Mouse (Mus musculus): ENCODE data around the gene Gm9844.
A peak's percentile ranks its signal among the peaks of the same experiment; 100 is the strongest.
"Not testable (repeated sequence)": the region's sequence is repeated elsewhere in the genome, so short reads cannot be mapped to it uniquely, and the experiment has no call there.

Gm9844 gene

DNA sequence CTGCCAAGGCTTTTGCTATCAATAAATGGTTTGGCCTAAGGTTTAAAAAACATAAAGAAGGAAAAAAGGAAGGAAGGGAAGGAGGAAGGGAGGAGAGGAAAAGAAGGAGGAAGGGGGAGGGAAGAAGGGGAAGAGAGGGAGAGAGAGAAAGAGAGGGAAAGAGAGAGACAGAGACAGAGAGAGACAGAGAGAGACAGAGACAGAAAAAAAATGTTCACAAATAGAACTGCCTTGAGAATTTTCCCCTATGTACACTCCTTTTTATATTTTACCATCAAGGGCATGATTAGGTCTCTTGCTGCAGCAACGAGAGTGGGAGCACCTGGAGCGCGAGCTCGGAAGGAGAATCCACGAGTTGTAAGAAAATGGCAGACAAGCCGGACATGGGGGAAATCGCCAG lies at the start of gene Gm9844:
Gene Gm9844 (plus strand): TSS at position 301 of the 400 bp plus-strand sequence.
- no peak for DNase-seq (ENCODE audit: low read depth, low spot score)

DNA sequence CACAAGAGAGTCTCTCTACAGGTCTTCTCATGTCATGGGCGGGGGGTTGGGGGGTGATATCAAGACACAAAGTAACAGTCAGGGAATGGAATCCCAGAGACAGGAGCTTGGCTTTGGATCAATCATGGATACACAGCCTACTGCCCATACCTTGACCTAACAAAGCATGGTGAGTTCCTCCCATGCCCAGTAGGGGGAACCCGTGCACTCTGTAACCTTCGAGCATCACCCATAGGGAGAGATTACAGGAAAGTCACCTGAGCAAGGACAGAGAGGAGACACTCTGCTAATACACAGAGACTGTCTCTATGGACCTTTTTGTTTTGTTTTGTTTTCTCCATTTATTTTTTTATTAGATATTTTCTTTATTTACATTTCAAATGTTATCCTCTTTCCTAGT lies 44.5 kb upstream of the Gm9844 start:
- peak; percentile 85 for DNase-seq (ENCODE audit: low read depth, low spot score)

DNA sequence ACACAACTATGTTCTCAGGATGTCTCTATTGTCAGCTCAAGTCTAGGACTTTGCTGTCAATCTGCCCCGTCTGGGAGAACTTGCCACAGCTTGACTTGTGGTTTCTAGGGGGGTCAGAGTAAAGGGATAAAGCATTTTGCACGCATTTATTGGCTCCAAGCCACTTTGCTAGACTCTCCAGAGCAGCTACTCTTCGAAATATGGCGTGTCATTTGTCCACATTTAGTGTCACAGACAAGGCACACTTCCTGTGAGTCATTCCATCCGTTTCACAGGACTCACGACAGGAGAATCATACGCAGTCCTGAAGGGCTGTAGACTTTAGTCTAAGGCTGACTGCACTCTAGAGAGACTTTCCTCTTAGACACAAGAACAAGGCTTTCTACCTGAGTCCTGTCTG lies 37.6 kb upstream of the Gm9844 start:
- DNase-seq (ENCODE audit: low read depth, low spot score) = no peak

DNA sequence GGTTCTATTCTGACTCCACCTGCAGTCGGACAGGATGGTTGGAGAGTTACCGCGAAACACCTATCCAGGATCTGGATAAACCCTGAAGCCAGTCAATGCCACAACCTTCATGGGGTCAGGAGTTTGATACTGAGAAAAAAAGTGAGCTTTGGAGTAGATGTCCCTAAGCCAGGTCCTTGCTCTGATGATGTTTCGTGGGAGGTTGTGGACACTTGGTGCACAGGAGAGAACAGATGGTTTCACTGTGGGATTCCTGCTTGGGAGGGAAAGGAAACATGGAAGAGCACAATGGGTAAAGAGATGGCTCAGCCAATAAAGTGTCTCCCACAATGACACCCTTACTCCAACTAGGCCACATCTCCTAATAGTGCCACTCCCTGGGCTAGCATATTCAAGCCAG lies 34.8 kb upstream of the Gm9844 start:
- no peak for DNase-seq (ENCODE audit: low read depth, low spot score)

DNA sequence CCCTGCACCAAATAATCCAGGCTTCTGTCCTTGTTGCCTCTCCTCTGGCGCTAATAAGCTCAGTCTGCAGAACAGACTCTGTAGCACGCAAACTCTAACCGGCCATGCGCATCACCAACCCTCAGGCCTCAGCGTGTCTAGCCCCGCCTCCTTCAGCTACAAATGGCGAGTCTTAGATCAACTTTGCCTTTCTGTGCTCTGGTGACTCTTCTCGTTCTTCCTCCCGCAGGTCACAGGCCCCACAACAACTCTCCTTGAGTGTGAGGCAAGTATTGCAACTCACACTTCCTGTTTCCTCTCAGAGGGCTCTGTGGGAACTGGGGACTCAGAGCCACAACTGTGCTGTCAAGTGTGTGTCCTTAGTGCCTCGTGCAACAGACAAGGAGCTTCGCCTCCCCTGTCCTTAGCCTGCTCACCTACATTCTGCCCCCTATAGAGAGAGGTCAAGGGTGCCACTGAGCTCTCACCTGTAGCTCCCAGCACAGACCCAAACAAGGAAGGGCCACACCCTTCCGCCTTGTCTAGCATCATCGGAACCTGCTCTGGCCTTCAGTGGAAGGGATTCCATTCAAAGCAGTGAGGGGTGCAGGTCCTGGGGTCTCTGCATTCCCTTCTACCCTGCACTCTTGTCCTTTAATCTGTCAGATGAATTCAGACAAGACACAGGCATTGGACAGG lies 23.1 kb upstream of the Gm9844 start:
- DNase-seq (ENCODE audit: low read depth, low spot score) = not testable (repeated sequence)

DNA sequence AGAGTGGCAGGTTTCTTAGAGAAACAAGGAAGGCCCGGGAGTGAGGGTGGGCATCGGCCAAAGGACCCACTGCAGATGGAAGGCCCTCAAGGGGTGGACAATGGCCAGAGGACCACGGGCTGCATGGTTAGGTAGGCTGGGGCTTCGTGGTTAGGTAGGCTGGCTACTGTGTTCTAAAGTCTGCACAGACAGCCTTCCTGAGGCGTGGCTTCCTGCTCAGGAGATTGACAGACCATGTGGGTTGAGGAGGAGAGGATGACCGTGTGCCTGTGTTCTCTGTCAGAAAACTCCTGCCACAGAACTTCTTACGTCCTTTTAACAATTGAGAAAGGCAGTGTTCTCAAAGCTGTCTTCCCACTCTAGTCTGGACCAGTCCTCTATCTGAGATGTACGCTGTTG lies 22.6 kb upstream of the Gm9844 start:
- DNase-seq (ENCODE audit: low read depth, low spot score) = no peak

DNA sequence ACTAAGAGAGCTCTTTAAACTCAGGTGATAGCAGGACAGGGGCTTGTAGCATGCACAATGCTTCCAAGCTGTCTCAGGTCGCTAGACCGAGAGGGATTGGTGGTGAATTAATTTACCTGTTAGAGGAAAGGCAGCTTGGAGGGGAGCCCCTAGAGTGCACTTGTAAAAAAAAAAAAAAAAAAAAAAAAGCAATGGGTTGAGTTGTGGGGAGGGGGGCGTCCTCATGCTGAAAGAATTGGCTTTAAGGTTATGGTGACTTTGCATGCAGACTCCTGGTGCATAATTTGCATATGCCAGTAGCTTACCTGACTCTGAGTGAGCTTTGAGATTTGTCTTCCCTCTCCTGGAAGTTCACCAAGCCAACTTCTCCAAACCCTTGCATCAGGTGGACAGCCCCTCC lies 21.7 kb upstream of the Gm9844 start:
- DNase-seq (ENCODE audit: low read depth, low spot score) = peak; percentile 66

DNA sequence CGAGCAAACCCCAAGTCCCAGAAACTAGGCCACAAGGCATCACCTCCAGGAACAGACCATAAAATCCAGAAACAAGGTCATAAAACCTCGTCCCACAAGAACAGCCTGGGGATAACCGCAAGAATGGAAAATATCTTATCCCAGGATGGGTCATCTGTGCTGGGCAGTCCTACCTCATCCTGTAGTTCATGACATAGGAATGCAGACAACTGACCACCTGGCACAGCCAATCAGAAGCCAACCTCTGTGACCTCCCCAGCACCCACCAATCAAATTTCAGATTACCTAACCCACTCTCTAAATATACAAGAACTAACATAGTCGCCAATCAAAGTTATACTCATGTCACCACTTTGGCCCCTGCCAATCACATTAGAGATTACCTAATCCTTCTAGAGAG lies 21.0 kb upstream of the Gm9844 start:
- DNase-seq (ENCODE audit: low read depth, low spot score) = no peak

DNA sequence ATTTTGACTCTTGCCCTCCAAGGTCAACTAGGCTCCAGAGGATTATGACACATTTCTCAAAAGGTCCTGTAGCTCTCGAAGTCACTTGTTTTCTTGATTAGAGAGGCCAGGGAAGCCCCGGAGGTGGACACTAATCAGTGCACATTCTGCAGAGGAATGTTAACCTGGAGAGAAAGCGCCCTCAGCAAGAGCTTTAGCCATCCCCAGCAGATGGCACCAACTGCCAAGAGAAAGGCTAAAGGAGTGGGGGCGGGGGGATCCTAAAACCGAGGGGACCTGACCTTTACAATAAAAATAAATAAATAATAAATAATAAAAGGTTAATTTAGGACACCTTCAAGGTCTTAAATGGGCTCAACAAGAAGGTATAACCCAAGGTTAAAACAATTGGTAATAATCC lies 17.9 kb upstream of the Gm9844 start:
- DNase-seq (ENCODE audit: low read depth, low spot score) = no peak

DNA sequence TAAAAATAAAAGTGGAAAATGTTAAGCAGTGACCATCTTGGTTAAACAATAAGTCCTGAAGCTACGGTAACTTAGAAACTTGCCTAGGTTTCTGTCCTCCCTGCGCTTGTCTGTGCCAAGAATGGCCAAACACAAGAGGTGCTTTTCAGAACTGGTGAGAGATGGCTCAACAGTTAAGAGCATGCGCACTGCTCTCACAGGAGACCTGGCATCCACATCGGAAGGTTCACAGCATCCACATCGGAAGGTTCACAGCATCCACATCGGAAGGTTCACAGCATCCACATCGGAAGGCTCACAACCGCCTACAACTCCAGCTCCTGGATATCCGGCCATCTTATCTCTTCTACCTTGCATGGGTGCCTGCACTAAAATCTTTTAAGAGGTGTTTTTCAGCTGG lies 16.8 kb upstream of the Gm9844 start:
- DNase-seq (ENCODE audit: low read depth, low spot score) = peak; percentile 56

DNA sequence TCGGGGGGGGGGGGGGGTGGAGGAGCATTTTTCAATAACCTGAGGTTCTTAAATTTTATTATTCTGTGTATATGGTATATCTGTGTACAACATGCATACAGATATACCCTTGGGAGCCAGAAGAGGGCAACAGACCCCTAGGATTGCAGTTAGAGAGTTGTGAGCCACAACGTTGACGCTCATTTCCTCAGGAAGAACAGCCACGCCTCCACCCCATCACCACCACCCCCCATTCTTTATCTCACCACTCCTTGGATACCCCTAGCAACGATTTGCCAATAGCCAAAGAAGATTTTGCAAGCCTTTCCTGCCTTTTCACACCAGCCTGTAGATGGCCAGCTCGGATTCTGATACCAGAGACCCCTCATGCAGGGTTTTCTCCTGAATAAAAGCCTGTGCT lies 16.3 kb upstream of the Gm9844 start:
- DNase-seq (ENCODE audit: low read depth, low spot score) = peak; percentile 94

DNA sequence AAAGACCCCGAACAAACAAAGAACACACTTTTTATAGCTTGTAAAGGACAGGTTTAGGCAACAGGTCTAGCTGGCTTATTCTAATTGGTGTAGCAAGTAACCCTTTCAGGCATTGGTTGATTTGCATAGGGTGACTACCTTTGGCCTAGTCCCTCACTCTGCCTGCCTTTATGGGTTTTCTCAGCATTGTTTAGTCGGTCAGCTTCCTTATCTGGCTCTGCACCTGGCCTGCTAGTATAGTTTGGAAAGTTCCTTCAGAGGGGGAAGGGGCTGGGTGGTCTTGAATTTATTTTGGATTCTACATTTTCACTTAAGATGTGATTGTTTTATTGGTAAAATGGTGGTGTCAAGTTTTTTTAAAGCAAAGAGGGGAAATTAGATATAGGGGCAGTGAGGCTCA lies 15.4 kb upstream of the Gm9844 start:
- not testable (repeated sequence) for DNase-seq (ENCODE audit: low read depth, low spot score)

DNA sequence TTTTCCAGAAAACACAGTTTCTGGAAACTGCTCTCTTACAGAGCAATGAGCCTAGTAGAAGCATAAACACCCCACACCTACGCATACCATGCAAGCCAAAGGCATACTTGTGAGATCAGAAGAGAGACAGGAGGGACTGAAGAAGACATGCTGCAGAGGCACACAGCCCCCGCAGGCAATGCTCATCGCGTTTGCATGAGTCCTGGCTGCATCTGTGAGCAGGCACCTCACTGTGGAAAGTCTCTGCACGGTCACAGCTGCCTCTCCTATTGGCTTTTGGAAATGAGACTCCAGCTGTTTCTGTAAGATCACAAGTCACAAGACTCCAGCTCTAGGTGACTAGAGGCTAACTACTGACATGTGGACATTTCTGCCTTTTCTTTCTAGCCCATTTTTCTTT lies 11.9 kb upstream of the Gm9844 start:
- peak; percentile 75 for DNase-seq (ENCODE audit: low read depth, low spot score)

DNA sequence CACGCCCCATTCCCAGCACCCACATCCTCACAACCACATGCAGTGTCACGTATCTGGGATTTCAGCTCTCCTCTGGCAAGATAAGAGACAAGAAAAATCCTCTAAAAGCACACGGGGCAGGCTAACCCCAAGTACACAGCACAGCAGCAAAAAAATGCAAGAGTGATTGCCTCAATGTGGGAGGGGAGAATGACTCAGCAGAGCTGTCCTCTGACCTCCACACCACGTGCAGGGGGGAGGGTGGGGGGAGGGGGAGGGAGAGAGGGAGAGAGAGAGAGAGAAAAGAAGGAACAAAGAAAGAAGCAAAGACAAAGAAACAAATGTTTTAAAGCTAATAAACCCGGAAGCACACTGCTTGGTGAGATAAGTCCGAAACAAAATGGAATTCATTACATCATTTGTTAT lies 11.1 kb upstream of the Gm9844 start:
- DNase-seq (ENCODE audit: low read depth, low spot score) = peak; percentile 90

DNA sequence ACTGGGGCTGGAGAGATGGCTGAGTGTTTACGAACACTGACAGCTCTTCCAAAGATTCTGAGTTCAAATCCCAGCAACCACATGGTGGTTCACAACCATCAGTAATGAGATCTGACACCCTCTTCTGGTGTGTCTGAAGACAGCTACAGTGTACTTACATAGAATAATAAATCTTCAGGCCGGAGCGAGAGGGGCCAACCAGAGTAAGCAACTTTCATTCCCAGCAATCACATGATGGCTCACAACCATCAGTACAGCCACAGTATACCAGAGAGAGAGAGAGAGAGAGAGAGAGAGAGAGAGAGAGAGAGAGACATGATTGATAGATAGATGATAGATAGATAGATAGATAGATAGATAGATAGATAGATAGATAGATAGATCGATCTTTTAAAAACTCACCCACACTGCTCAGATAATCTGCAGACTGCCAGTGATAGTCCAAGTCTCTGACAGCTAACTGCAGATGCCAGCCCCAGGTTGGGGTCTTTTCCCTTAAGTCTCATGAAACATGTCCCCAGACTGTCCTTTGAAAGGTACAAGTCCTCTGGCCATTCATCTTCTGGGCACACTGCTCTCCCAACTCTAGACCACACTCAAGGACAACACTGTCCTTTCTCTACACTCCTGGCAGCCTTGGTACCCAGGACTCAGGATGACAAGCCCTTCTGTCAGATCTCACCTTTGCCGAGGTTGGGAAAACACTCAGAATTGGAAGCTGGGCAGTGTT lies 10.3 kb upstream of the Gm9844 start:
- no peak for DNase-seq (ENCODE audit: low read depth, low spot score)

DNA sequence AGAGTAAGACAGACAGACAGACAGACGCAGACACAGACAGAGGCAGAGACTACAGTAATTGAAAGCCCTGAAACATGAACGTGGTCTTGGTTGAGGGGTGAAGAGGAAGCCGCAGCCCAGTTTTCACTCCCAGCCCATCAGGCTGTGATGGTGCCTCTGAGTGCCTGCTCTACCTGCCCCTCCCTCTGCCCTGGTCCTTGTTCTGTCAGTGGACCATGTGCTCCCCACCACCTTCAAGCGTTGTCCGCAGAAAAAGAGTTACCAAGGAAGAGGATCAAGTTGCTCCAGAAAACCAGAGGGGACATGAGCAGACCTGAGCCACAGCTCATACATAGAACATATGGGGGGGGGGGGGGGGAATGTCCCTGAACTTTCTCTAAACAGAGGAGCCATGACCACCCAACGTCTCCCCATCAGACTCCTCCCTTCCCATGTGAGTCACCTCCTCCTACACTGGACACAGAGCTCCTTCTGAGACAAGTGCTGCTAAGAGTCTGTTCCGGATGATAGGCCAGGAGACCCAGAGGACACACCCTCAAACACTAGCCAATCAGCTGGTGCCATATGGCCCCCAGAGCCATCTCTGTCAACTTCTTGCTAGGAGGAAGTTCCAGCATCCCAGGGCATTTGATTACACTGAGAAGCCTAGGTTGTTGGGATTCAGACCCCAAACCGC lies 9.3 kb upstream of the Gm9844 start:
- peak; percentile 64 for DNase-seq (ENCODE audit: low read depth, low spot score)

DNA sequence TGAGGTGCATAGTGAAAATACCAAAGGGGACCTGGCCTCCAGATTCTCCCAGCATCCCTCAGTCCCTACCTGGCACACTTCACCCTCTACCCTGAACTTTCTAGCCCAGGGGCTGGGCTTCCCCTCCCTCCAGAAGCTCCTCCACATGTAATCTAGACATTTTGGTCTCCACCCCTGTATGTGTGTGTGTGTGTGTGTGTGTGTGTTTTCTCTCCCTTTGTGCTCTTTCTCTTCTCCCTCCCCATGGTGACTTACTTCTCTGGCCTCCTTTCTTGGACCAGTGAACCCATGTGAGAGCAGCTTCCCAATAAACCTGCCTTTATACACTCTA lies 8.8 kb upstream of the Gm9844 start:
- DNase-seq (ENCODE audit: low read depth, low spot score) = no peak

DNA sequence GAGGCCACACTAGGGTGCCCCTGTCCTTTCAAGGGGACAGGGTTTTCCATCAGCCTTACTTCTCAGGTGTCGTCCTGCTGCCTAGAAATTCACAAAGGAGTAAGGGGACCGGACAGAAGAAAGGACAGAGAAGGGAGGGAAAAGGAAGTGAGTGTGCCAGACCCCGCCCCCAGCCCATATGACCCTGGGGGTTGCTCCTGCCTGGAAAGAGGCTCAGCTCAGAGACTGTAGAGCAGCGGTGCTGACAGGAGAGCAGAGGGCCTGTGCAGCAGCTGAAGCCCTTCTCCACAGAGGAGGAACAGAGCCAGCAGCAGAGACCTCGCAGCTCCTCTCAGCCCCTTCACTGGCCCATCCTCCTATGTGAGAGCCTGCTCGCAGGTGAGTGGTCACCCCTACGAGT lies 8.3 kb upstream of the Gm9844 start:
- DNase-seq (ENCODE audit: low read depth, low spot score) = peak; percentile 52

DNA sequence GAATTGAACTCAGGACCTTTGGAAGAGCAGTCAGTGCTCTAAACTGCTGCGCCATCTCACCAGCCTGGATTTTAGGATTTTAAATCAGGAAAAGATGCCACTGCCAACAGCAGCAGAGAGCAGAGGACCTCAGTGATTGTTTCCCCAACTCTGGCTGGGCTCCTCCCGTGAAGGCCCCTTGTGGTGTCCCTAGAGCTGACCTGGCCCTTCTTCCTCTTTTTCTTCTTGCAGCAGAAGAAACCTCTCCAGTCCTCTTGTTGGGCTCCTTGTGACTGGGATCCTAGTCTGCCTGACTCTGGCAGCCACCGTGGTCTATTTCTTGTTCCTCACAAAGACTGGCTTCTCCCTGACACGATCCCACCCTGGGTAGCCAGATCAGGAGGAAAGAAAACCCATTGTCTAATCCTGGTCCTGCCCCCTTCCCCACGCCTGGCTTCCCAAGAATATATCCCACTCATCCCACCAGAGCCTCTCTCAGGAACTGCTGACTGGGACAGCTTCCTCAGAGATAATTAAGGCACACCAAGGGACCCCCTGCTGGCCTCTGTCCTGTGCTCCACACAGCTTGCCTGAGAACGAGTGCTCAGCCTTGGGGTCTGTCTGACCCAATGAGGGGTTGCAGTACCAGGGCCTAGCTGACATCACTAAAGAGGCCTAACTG lies 5.4 kb upstream of the Gm9844 start:
- peak; percentile 39 for DNase-seq (ENCODE audit: low read depth, low spot score)

DNA sequence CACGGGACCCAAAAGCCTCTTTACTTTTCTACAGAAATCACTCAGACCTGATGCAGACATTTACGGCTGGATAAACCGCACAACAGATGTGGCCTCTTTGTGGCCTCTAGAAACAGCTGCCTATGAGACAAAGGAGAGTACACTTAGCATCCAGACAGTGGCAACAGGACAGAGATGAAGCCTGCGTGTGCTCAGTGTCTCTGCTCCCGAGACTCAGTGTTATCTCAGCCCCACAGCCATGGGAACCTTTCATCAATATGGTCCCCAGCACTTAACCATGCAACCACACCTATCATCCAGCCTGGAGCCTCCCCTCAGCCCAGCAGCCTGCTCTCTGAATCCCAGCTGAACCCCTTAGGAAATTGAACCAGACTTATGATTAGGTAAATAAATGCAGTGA lies 2.8 kb upstream of the Gm9844 start:
- DNase-seq (ENCODE audit: low read depth, low spot score) = no peak

DNA sequence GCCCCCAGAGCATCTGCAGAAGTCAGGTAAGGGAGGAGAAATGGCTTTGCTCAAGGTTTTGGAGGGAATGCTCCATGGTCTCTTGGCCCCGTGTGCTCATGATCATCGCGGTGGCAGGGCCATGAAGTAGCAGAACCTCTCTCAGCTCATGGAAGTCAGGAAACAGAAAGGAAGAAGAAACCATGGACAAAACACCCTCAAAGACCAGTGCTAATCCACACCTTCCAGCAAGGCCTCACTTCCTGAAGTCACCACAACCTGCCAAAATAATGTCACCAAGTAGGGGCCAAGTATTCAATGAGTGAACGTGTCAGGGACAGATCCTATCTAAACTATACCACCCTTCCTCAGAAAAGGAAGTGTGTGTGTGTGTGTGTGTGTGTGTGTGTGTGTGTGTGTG lies 840 bp downstream of the Gm9844 start:
- no peak for DNase-seq (ENCODE audit: low read depth, low spot score)

DNA sequence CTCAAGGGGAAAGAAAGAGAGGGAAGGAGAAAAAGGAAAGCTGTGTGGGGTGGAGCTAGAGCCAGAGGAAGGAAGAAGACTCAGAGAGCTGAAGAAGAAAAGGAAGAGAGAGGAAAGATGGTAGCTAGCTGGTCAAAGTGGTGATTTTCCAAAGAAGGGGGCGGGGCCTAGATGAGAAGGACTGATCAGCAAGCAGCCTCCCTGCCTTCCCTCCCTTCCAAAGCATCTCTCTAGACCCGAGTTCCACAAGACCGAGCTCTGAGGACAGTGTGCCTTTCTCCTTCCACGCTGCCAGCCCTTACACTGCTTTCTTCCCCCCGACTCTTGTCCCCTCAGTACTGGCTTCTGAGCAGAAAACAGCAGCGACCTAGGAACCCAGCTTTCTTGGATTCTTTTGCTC lies 2.1 kb downstream of the Gm9844 start:
- DNase-seq (ENCODE audit: low read depth, low spot score) = no peak

DNA sequence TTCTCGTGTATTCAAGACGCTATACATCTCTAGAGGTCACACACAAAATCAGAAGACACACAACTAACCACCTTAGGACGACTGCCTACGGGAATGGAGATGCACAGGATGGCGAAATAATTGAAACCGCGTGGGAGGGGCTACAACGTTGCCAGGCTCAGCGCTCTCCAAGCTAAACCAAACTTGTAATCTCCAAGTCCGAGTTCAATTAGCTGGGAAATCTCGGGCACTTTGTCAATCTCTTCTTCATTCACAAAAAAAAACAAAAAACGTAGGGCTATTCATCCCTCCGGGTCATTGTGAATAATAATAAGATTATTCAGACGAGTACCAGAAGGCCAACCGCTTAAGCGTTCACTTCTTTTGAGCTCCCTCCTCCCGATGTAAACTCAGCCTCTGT lies 7.1 kb downstream of the Gm9844 start:
- no peak for DNase-seq (ENCODE audit: low read depth, low spot score)
